ENCODE assay signal across 28 mouse cellular contexts in the genomic region with DNA sequence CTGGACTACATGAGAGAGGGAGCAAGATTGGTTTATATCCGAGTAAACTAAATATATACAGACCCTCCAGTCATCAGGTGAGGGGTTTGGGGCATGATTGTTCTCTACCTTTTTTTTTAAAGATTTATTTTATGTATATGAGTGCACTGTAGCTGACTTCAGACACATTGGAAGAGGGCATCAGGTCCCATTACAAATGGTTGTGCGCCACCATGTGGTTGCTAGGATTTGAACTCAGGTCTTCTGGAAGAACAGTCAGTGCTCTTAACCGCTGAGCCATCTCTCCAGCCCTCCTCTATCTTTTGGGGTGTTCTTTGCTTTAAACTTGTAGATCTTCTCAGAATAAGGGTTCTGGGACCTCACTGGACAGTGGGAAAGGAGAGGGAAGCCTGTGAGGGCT. TPM values are rescaled to one million over a fixed set of nuclear protein-coding genes. Genes with fewer than 3 reads are reported as not detected.
DNase-seq lines count a peak whose midpoint lies in the region; TF ChIP-seq lines count a peak whose summit lies in the region.
"Had no signal": no experiment of that assay in that cellular context is flagged by ENCODE, and none has a peak within 500 bp of the region (broad histone marks: within the 10 kb centered on the region; RNA-seq: fewer than 3 reads in every experiment).

No protein-coding gene starts in this region.

- H3K27ac ChIP-seq in layer of hippocampus, adult 2 months = no peak overlapping the region
- H3K27ac ChIP-seq: embryonic facial prominence, embryonic 12.5 days; hindbrain, embryonic 10.5 days; hindbrain, embryonic 15.5 days; left cerebral cortex, adult 2 months; limb, embryonic 12.5 days; midbrain, embryonic 12.5 days; neural tube, embryonic 12.5 days; stomach, embryonic 15.5 days had no signal

- TF ChIP-seq CTCF in layer of hippocampus, adult 2 months (conservative IDR thresholded peaks at IDR 0.05) = 0 out of 2 replicates have a peak, but pooled peaks have one; percentile 22

- no peak for DNase-seq in layer of hippocampus, adult 2 months (ENCODE audit: low spot score in 2 of 2)
- DNase-seq in layer of hippocampus, adult 9-11 months = no peak
- peak; percentile 16 for DNase-seq in 3T3-L1 (ENCODE audit: low read depth, low spot score)
- peak; percentile 38 for DNase-seq in 416B (ENCODE audit: low read depth)
- DNase-seq in induced T-regulatory cell, adult 2 months (ENCODE audit: low read depth) = peak; percentile 56
- no peak for DNase-seq in gastrocnemius, postnatal 4 days (ENCODE audit: low spot score in 2 of 2)
- DNase-seq in spleen, adult 12 weeks (ENCODE audit: low spot score) = no peak
- DNase-seq: adrenal gland, postnatal 10 days; cerebellum, adult 8-10 months; cerebellum, postnatal 25 days; gastrocnemius, postnatal 10 days; heart, postnatal 14 days; kidney, adult 8-10 months; kidney, postnatal 14 days; lung, adult 2 months; lung, postnatal 4 days; thymus, postnatal 14 days had no signal

- H3K4me3 ChIP-seq in layer of hippocampus, adult 2 months = no peak overlapping the region
- H3K4me3 ChIP-seq: embryonic facial prominence, embryonic 12.5 days; hindbrain, embryonic 10.5 days; hindbrain, embryonic 15.5 days; left cerebral cortex, adult 2 months; limb, embryonic 12.5 days; megakaryocyte, embryonic 14.5 days; midbrain, embryonic 12.5 days; myocyte; neural tube, embryonic 12.5 days; stomach, embryonic 15.5 days had no signal

RNA-seq across cellular contexts. Expression of gene Gpr4, which starts 7.7 kb away (rescaled TPM):
- 1 to 10 TPM; 1.6 to 2.5 TPM for total RNA-seq in layer of hippocampus, adult 2 months (2021)
- 1 to 10 TPM; 2.2 to 2.7 TPM for total RNA-seq in gastrocnemius, postnatal 4 days (2021)
- total RNA-seq: granulocyte monocyte progenitor cell, adult 5-6 weeks had no signal

RNA-seq across cellular contexts. Expression of gene Opa3, which starts 8.1 kb away (rescaled TPM):
- total RNA-seq in layer of hippocampus, adult 2 months (2021) = 10 to 100 TPM; 37.4 to 38.7 TPM
- total RNA-seq in gastrocnemius, postnatal 4 days (2021) = 10 to 100 TPM; 30.7 to 31.3 TPM

RNA-seq across cellular contexts. Expression of gene Eml2, which starts 43.8 kb away (rescaled TPM):
- 100 to 1,000 TPM; 159 to 162 TPM for total RNA-seq in layer of hippocampus, adult 2 months (2021)
- 10 to 100 TPM; 17.0 to 18.1 TPM for total RNA-seq in gastrocnemius, postnatal 4 days (2021)

RNA-seq across cellular contexts. Expression of gene Vasp, which starts 51.6 kb away (rescaled TPM):
- total RNA-seq in layer of hippocampus, adult 2 months (2021) = 10 to 100 TPM; 15.7 to 17.1 TPM
- total RNA-seq in gastrocnemius, postnatal 4 days (2021) = 10 to 100 TPM; 65.3 to 71.9 TPM

RNA-seq across cellular contexts. Expression of gene Gipr, which starts 54.1 kb away (rescaled TPM):
- 1 to 10 TPM in 1 of 2 experiments, under 1 TPM in 1; 0.87 to 1.2 TPM for total RNA-seq in layer of hippocampus, adult 2 months (2021)
- under 1 TPM; 0.13 to 0.15 TPM for total RNA-seq in gastrocnemius, postnatal 4 days (2021)

Comparison
In these comparisons a context has a peak if more than half of its experiments do, and no peak if none do; other contexts are left out.
1. DNase-seq: peak in 3T3-L1 (single experiment), 416B (single experiment) and induced T-regulatory cell, adult 2 months (single experiment); none in layer of hippocampus, adult 2 months (0 of 2), layer of hippocampus, adult 9-11 months (single experiment), gastrocnemius, postnatal 4 days (0 of 2) and spleen, adult 12 weeks (single experiment).
2. RNA of gene Eml2, which starts 43.8 kb away (total RNA-seq): 159 to 162 TPM in layer of hippocampus, adult 2 months; 17.0 to 18.1 TPM in gastrocnemius, postnatal 4 days; every median in the first group is over 4 times any median in the second.